Mouse (Mus musculus): ENCODE data around the gene Aldh2.
"Not testable (repeated sequence)": the region's sequence is repeated elsewhere in the genome, so short reads cannot be mapped to it uniquely, and the experiment has no call there.

The Aldh2 gene

GRCm38 (mm10) chr5:121546530-121546895 is 47.1 kb downstream of the Aldh2 start:
- DNase-seq (ENCODE audit: low read depth, low spot score), result peak; percentile 46

GRCm38 (mm10) chr5:121545793-121546529 is 47.7 kb downstream of the Aldh2 start, which contains the start of gene Mapkapk5:
Mapkapk5 (minus strand) TSS chr5:121545905.
- peak; percentile 94 for DNase-seq (ENCODE audit: low read depth, low spot score)

GRCm38 (mm10) chr5:121544910-121545792 is 48.5 kb downstream of the Aldh2 start, which contains the start of the genes Adam1a and Gm42878:
Adam1a (minus strand) TSS chr5:121545482.
Gm42878 (minus strand) TSS chr5:121545482.
- peak; percentile 48 for DNase-seq (ENCODE audit: low read depth, low spot score)

GRCm38 (mm10) chr5:121543370-121543769 is 50.3 kb downstream of the Aldh2 start:
- DNase-seq (ENCODE audit: low read depth, low spot score), result no peak

GRCm38 (mm10) chr5:121541235-121541634 is 52.4 kb downstream of the Aldh2 start:
- DNase-seq (ENCODE audit: low read depth, low spot score), result no peak

GRCm38 (mm10) chr5:121540066-121540465 is 53.6 kb downstream of the Aldh2 start:
- no peak for DNase-seq (ENCODE audit: low read depth, low spot score)

GRCm38 (mm10) chr5:121537588-121537987 is 56.0 kb downstream of the Aldh2 start:
- DNase-seq (ENCODE audit: low read depth, low spot score), result no peak

- DNase-seq (ENCODE audit: low read depth, low spot score), result no peak
Observed at GRCm38 (mm10) chr5:121536921-121537555, 56.6 kb downstream of the Aldh2 start.

- DNase-seq (ENCODE audit: low read depth, low spot score), result no peak
Observed at GRCm38 (mm10) chr5:121535116-121535515, 58.5 kb downstream of the Aldh2 start.

GRCm38 (mm10) chr5:121534521-121534920 is 59.1 kb downstream of the Aldh2 start:
- no peak for DNase-seq (ENCODE audit: low read depth, low spot score)

- no peak for DNase-seq (ENCODE audit: low read depth, low spot score)
Observed at GRCm38 (mm10) chr5:121526961-121527360, 66.7 kb downstream of the Aldh2 start.

GRCm38 (mm10) chr5:121526526-121526925 is 67.1 kb downstream of the Aldh2 start:
- DNase-seq (ENCODE audit: low read depth, low spot score), result no peak

- DNase-seq (ENCODE audit: low read depth, low spot score), result no peak
Observed at GRCm38 (mm10) chr5:121525774-121526450, 67.7 kb downstream of the Aldh2 start.

- DNase-seq (ENCODE audit: low read depth, low spot score), result not testable (repeated sequence)
Observed at GRCm38 (mm10) chr5:121519758-121520157, 73.9 kb downstream of the Aldh2 start.

GRCm38 (mm10) chr5:121518983-121519382 is 74.6 kb downstream of the Aldh2 start:
- no peak for DNase-seq (ENCODE audit: low read depth, low spot score)

All from c-Kit-negative CD71-positive TER-119-positive erythroid progenitor cells, embryonic 14.5 days (primary cell).